Mouse (Mus musculus): ENCODE results near the gene Bend6.

Bend6 gene

GRCm38 (mm10) chr1:33817931-33818330 is 89.7 kb downstream of the Bend6 start:
- in situ Hi-C loops (cut with MboI; ENCODE audit: unreplicated experiment in 2 of 2), result loop anchor here in 1 of 2 experiments (5.0 kb wide), 1 partner anchor 59 kb away; no protein-coding TSS in a partner anchor

DNA sequence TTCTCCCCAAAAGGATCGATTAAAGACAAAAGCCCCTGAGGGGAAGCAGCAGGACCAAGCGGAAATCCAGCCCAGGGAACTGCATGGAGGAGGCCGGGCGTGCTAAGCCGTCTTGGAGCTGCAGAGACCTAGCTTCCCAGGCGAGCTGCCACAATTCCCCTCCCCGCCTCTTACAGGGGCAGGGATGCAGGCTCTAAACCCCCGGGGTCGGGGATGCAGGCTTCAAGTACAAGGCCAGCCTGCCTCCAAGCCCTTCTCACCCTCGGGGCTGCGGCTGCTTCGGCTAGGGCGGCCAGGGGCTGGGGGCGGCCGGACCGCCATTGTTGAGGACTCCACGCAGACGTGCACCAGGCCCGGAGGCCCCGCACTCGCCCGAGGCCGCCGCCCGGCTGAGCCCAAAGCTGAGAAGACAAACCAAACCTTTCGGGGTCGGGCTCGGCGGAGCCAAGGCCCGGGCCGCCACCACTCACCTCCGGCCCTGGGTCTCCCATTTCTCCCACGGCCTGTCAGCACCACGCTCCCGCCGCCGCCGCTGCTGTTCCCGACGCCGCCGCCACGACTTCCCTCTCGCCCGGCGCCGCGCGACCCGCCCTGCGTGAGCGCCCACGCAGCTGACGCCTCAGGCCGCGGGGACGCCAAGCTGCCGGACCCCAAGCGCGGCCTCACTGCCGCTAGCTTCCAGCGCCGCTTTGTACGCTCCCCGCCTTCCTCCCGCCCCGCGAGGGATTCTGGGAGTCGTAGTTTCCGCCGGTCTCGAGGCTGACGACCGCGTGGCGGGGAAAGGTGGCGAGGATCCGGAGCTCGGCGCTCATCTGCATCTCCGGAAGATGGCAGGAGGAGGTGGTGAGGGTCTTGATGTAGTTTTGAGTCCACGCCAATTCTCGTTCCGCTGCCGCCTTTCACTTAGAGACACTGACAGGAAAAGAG is 93.5 kb downstream of the Bend6 start, which contains the start of gene Zfp451:
TSS of gene Zfp451 (minus strand) at position 728 of the 927 bp plus-strand sequence.
- in situ Hi-C loops (cut with MboI; ENCODE audit: unreplicated experiment in 2 of 2), result no loop called here

- in situ Hi-C loops (cut with MboI; ENCODE audit: unreplicated experiment in 2 of 2), result no loop called here
These were observed 94.1 kb downstream of the Bend6 start for GRCm38 (mm10) chr1:33813495-33813867.

DNA sequence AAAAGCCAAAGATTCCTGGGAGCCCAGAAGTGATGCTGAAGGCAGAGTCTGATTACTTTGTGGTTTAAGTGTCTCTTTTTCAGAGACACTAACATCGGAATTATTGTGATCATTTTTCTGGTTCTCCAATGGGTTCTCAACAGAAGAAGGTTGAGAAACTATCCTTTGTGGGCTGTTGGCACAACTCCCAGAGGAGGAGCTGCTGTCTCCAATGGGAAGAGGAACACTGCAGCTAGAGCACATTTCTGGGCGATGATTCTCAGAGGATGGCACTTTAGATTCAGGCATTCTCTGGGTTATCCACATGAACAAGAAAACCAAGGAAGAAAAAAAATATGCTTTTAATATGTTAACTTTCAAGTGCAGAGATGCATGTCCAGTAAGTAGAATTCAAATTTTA is 104.3 kb downstream of the Bend6 start:
- in situ Hi-C loops (cut with MboI; ENCODE audit: unreplicated experiment in 2 of 2), result no loop called here

Measured in v-Abl transformed pro-B cells (cell line).